In genomic region chr12:117857884-117858283, GRCm38 (mm10) we compare ENCODE assay signal across 24 mouse cellular contexts.
"Had no signal": no experiment of that assay in that cellular context is flagged by ENCODE, and none has a peak within 500 bp of the region (broad histone marks: within the 10 kb centered on the region; RNA-seq: fewer than 3 reads in every experiment).

No protein-coding gene starts in this region.

- H3K9ac ChIP-seq: heart, embryonic 12.5 days; hindbrain, embryonic 12.5 days; hindbrain, embryonic 14.5 days; intestine, embryonic 15.5 days; limb, embryonic 12.5 days had no signal

- H3K9me3 ChIP-seq: heart, embryonic 10.5 days; heart, embryonic 12.5 days; hindbrain, embryonic 10.5 days; hindbrain, embryonic 12.5 days; intestine, embryonic 15.5 days; limb, embryonic 10.5 days; limb, embryonic 12.5 days had no signal

- H3K27ac ChIP-seq: heart, embryonic 10.5 days; hindbrain, embryonic 10.5 days; hindbrain, embryonic 12.5 days; hindbrain, embryonic 14.5 days; intestine, embryonic 15.5 days; layer of hippocampus, adult 2 months; left cerebral cortex, adult 2 months; limb, embryonic 10.5 days; limb, embryonic 12.5 days had no signal

- H3K36me3 ChIP-seq: heart, embryonic 10.5 days; heart, embryonic 12.5 days; hindbrain, embryonic 10.5 days; hindbrain, embryonic 12.5 days; intestine, embryonic 15.5 days; limb, embryonic 12.5 days had no signal

- H3K4me3 ChIP-seq: heart, embryonic 10.5 days; heart, embryonic 12.5 days; hindbrain, embryonic 10.5 days; hindbrain, embryonic 12.5 days; intestine, embryonic 15.5 days; layer of hippocampus, adult 2 months; left cerebral cortex, adult 2 months; limb, embryonic 10.5 days; limb, embryonic 12.5 days had no signal

- ATAC-seq: forebrain, embryonic 16.5 days; hindbrain, embryonic 16.5 days; inflammation-experienced regulatory T-cells, adult 6 months; intestine, embryonic 15.5 days; intestine, postnatal 0 days had no signal

- DNase-seq: gastrocnemius, postnatal 10 days; gastrocnemius, postnatal 25 days; heart, adult 18-20 months; heart, postnatal 10 days; heart, postnatal 4 days; kidney, adult 18-20 months; kidney, adult 8-10 months; kidney, postnatal 10 days; kidney, postnatal 25 days; kidney, postnatal 4 days had no signal

- H3K4me1 ChIP-seq: heart, embryonic 10.5 days; heart, embryonic 12.5 days; hindbrain, embryonic 10.5 days; hindbrain, embryonic 12.5 days; intestine, embryonic 15.5 days had no signal

- H3K4me2 ChIP-seq: heart, embryonic 12.5 days; hindbrain, embryonic 12.5 days; hindbrain, embryonic 14.5 days; intestine, embryonic 15.5 days; limb, embryonic 12.5 days had no signal

- H3K27me3 ChIP-seq: heart, embryonic 12.5 days; hindbrain, embryonic 12.5 days; intestine, embryonic 15.5 days; limb, embryonic 12.5 days had no signal
